ENCODE assay signal across 20 mouse cellular contexts in the genomic region with DNA sequence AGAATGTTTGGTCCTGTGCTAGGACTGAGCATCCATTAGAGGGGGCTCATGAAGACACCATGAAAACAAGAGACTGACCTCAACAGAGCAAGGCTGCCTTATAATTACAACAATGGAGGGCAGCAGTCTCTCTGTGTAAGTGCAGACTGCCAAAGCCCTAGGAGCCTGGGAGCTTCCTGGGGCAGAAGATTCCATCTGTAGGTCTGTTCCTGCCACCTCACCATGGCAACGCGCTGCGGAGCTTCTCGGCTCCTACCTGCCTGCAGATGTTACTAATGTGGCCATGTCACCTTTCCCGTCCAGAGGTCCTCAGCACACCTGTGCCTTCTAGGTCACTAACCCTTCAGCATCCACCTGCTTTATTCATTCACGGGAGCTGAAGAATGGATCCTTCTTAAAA.
"Had no signal": no experiment of that assay in that cellular context is flagged by ENCODE, and none has a peak within 500 bp of the region (broad histone marks: within the 10 kb centered on the region; RNA-seq: fewer than 3 reads in every experiment).

No protein-coding gene starts in this region.

- H3K36me3 ChIP-seq: limb, embryonic 12.5 days; limb, embryonic 15.5 days; midbrain, embryonic 10.5 days; neural tube, embryonic 12.5 days; neural tube, embryonic 15.5 days; stomach, embryonic 15.5 days had no signal

- H3K4me3 ChIP-seq: limb, embryonic 12.5 days; limb, embryonic 15.5 days; megakaryocyte, embryonic 14.5 days; midbrain, embryonic 10.5 days; neural tube, embryonic 12.5 days; neural tube, embryonic 15.5 days; stomach, embryonic 15.5 days had no signal

- H3K27me3 ChIP-seq: limb, embryonic 12.5 days; limb, embryonic 15.5 days; megakaryocyte, embryonic 14.5 days; neural tube, embryonic 12.5 days; neural tube, embryonic 15.5 days; stomach, embryonic 15.5 days had no signal

- DNase-seq: kidney, adult 9 months; kidney, postnatal 14 days; kidney, postnatal 4 days; left cerebral cortex, postnatal 4 days; liver, postnatal 0 days; lung, embryonic 14.5 days; midbrain, embryonic 14.5 days; right cerebral cortex, adult 18-20 months; right cerebral cortex, postnatal 25 days; spleen, adult 18-20 months; thymus, postnatal 36 days had no signal

- H3K27ac ChIP-seq: limb, embryonic 12.5 days; limb, embryonic 15.5 days; liver, embryonic 14.5 days; macrophage; midbrain, embryonic 10.5 days; neural tube, embryonic 12.5 days; neural tube, embryonic 15.5 days; stomach, embryonic 15.5 days had no signal

- H3K4me1 ChIP-seq: neural tube, embryonic 12.5 days; neural tube, embryonic 15.5 days; stomach, embryonic 15.5 days had no signal
